Mouse (Mus musculus) hematopoietic stem cell, adult 5-6 weeks (primary cell): ENCODE data around the gene Rbm4. TPM values are rescaled to one million over a fixed set of nuclear protein-coding genes. Genes with fewer than 3 reads are reported as not detected.
"Not testable (repeated sequence)": the region's sequence is repeated elsewhere in the genome, so short reads cannot be mapped to it uniquely, and the experiment has no call there.

Source experiments
- ATAC-seq, 2 experiments: fragments of 125-278 bp in 1 of 2; replicated peaks in 1 of 2; 2 replicates each; pipeline ENCODE4 v1.8.0; 2016 to 2017; ENCODE audit warnings: inconsistent platforms in 2 of 2, mild to moderate bottlenecking in 2 of 2, moderate number of reproducible peaks in 2 of 2, low read depth in 1 of 2, moderate TSS enrichment in 1 of 2; ENCODE audit not compliant: low FRiP score in 2 of 2, poor library complexity in 2 of 2, severe bottlenecking in 2 of 2, insufficient read depth in 1 of 2, low TSS enrichment in 1 of 2
- total RNA-seq: library from RNA; stranded (forward); fragments of 172-1452, 232-1000 nt; gene quantifications from 2 replicates; pipeline ENCODE4 v1.2.3, GENCODE M21; 2017

Rbm4 gene
- total RNA-seq, 1 experiment from 2014 or later = 127 TPM

- no peak for ATAC-seq
These were observed 16.6 kb upstream of the Rbm4 start for GRCm38 (mm10) chr19:4810309-4810708.

GRCm38 (mm10) chr19:4803283-4803682 is 9.6 kb upstream of the Rbm4 start:
- ATAC-seq = no peak; a peak in 1 of 4 replicates

GRCm38 (mm10) chr19:4802691-4803091 is 9.0 kb upstream of the Rbm4 start:
- ATAC-seq = no peak; a peak in 1 of 4 replicates

GRCm38 (mm10) chr19:4799083-4799482 is 5.4 kb upstream of the Rbm4 start:
- no peak for ATAC-seq

- no peak for ATAC-seq
These were observed 4.1 kb upstream of the Rbm4 start for GRCm38 (mm10) chr19:4797846-4798245.

GRCm38 (mm10) chr19:4795929-4796328 is 2.2 kb upstream of the Rbm4 start:
- no peak for ATAC-seq

GRCm38 (mm10) chr19:4793281-4793830 is 345 bp downstream of the Rbm4 start:
- ATAC-seq = no peak; a peak in 1 of 4 replicates

GRCm38 (mm10) chr19:4786313-4786712 is 7.4 kb downstream of the Rbm4 start:
- ATAC-seq = no peak

GRCm38 (mm10) chr19:4785206-4785605 is 8.5 kb downstream of the Rbm4 start:
- no peak for ATAC-seq

- no peak for ATAC-seq
These were observed 10.8 kb downstream of the Rbm4 start for GRCm38 (mm10) chr19:4782891-4783290.

GRCm38 (mm10) chr19:4772785-4773184 is 20.9 kb downstream of the Rbm4 start:
- ATAC-seq = no peak

- no peak for ATAC-seq
These were observed 26.1 kb downstream of the Rbm4 start for GRCm38 (mm10) chr19:4767507-4768148.

- no peak for ATAC-seq
These were observed 30.8 kb downstream of the Rbm4 start for GRCm38 (mm10) chr19:4762876-4763275.

GRCm38 (mm10) chr19:4760544-4760943 is 33.2 kb downstream of the Rbm4 start:
- ATAC-seq = not testable (repeated sequence)

- no peak for ATAC-seq
These were observed 36.8 kb downstream of the Rbm4 start for GRCm38 (mm10) chr19:4756921-4757320.

GRCm38 (mm10) chr19:4756193-4756911 is 37.3 kb downstream of the Rbm4 start, which contains the start of gene Rbm4b:
Rbm4b (plus strand) TSS chr19:4756497.
- peak; percentile 84 to 91 for ATAC-seq

GRCm38 (mm10) chr19:4755565-4756192 is 38.0 kb downstream of the Rbm4 start:
- ATAC-seq = peak; percentile 82 to 88

GRCm38 (mm10) chr19:4749975-4750374 is 43.7 kb downstream of the Rbm4 start:
- ATAC-seq = no peak
